Mouse (Mus musculus) spleen, adult 2 months (tissue): ENCODE results near the gene Derl2. TPM values are rescaled to one million over a fixed set of nuclear protein-coding genes. Genes with fewer than 3 reads are reported as not detected.
A peak's percentile ranks its signal among the peaks of the same experiment; 100 is the strongest.

ENCODE experiments used
- DNase-seq, 2 experiments: peaks; one replicate each; pipeline versions ENCODE4 v3.0.0 to v3.0.0-alpha.2; 2012 to 2021; ENCODE audit warnings: low spot score in 2 of 2, low read depth in 1 of 2
- H3K27ac ChIP-seq: fragments of 200-500 bp; 2 replicates; pipeline ENCODE4 v1.5.1; 2012; ENCODE audit warnings: low read length, inconsistent platforms; ENCODE audit not compliant: insufficient read depth
- H3K27me3 ChIP-seq: fragments of 200-500 bp; 2 replicates; pipeline ENCODE4 v1.6.1; 2012; ENCODE audit warnings: mild to moderate bottlenecking, moderate library complexity, low read length, inconsistent platforms; ENCODE audit not compliant: control insufficient read depth, insufficient read depth
- H3K36me3 ChIP-seq: fragments of 200-500 bp; 2 replicates; pipeline ENCODE4 v1.6.1; 2012; ENCODE audit warnings: mild to moderate bottlenecking, low read length, inconsistent platforms; ENCODE audit not compliant: control insufficient read depth, insufficient read depth
- H3K4me1 ChIP-seq: fragments of 200-500 bp; 2 replicates; pipeline ENCODE4 v1.6.1; 2011; ENCODE audit warnings: inconsistent platforms; ENCODE audit not compliant: control insufficient read depth, insufficient read depth, insufficient read length
- H3K4me3 ChIP-seq: fragments of 200-500 bp; 2 replicates; pipeline ENCODE4 v1.5.1; 2011; ENCODE audit warnings: mild to moderate bottlenecking, inconsistent platforms; ENCODE audit not compliant: insufficient read depth, insufficient read length; ENCODE audit errors: extremely low read depth
- CTCF ChIP-seq: fragments of 200-500 bp; IDR thresholded peaks from 2 replicates; pipeline ENCODE4 v1.5.1; 2011; ENCODE audit warnings: mild to moderate bottlenecking, inconsistent platforms; ENCODE audit not compliant: insufficient read depth, insufficient read length, insufficient replicate concordance; ENCODE audit errors: extremely low read depth
- POLR2A ChIP-seq: fragments of 200-500 bp; IDR thresholded peaks from 2 replicates; pipeline ENCODE4 v1.6.1; 2011; ENCODE audit warnings: low read depth, low read length, inconsistent platforms
- WGBS: fragments of 180-500 bp; shearing (Covaris S2); methylation state at CpG from one replicate; pipeline ENCODE4 v1.1.7; 2018; 5-methylcytosine and 5-hydroxymethylcytosine counted together
- polyA plus RNA-seq: library from polyadenylated mRNA; depleted of rRNA; stranded (reverse); fragments of >200 nt; gene quantifications from 2 replicates; pipeline ENCODE4 v1.2.3, GENCODE M21; 2012

Gene Derl2
- polyA plus RNA-seq, 1 experiment = 5.2 TPM

DNA sequence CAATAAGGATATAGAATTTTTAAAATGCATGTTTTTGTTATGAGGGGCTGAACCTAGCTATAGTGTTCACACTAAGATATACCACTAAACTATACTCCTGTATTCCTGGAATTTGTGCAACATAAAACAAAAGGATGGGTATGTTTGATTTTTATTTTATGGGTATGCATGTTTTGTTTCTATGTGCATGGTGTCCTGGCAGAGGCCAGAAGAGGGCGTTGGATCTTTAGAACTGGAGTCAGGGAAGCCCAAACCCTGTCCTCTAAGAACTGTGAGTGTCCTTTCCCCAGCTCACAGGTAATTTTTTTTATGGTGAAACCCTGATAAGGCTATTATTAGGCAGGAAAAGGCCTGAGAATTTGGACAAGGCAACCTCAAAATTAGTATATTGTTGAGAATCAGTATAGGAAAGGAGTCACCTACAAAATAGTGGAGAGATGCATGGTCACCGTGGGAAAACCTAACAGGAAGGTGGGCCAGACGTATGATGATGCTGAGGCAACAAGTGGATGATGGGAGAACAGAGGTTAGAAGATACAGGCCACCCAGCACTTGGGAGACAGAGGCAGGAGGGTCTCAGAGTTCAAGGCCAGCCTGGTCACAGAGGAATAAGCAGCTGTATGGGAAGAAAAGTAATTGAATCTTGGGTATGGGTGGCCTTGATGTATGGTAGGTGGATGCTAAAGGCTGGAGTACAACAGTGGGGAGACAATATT, 9.9 kb upstream of the Derl2 start:
- no peak for DNase-seq
- Histone ChIP-seq H3K27me3 (0 out of 2 replicates have a peak, but pooled peaks cover 2% of the 10 kb centered on the region), H3K36me3 (peaks cover 15% of the 10 kb centered on the region), H3K27ac (no peak overlapping the region), H3K4me1 (no peaks in the 10 kb centered on the region), H3K4me3 (no peak overlapping the region)
- no peak for TF ChIP-seq CTCF
- TF ChIP-seq POLR2A = no peak
- 83% methylated on average over 3 of the region's 3 CpGs for WGBS

DNA sequence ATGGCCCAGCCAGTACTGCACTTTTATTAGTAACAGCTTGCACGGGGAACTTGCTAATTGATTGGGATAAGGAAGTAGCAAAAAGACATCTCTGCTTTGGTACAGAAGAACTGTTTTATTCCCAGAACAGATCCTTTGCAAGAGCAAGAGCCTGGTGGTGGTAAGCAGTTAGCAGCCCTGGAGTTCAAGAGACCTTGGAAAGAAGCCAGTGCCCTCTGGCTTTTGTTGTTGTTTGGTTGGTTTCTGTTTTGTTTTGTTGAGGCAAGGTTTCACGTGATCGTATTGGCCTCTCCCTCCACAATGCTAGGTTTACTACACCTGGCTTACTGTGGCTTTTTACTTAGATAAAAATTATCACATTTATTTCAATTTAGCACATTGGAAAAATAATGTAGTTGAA, 8.6 kb upstream of the Derl2 start:
- Histone ChIP-seq H3K4me1 (no peaks in the 10 kb centered on the region), H3K36me3 (peaks cover 18% of the 10 kb centered on the region), H3K4me3 (no peak overlapping the region), H3K27me3 (no peaks in the 10 kb centered on the region), H3K27ac (no peak overlapping the region)
- TF ChIP-seq POLR2A = no peak
- TF ChIP-seq CTCF = no peak
- DNase-seq = no peak
- 74% methylated on average over 3 of the region's 3 CpGs for WGBS

DNA sequence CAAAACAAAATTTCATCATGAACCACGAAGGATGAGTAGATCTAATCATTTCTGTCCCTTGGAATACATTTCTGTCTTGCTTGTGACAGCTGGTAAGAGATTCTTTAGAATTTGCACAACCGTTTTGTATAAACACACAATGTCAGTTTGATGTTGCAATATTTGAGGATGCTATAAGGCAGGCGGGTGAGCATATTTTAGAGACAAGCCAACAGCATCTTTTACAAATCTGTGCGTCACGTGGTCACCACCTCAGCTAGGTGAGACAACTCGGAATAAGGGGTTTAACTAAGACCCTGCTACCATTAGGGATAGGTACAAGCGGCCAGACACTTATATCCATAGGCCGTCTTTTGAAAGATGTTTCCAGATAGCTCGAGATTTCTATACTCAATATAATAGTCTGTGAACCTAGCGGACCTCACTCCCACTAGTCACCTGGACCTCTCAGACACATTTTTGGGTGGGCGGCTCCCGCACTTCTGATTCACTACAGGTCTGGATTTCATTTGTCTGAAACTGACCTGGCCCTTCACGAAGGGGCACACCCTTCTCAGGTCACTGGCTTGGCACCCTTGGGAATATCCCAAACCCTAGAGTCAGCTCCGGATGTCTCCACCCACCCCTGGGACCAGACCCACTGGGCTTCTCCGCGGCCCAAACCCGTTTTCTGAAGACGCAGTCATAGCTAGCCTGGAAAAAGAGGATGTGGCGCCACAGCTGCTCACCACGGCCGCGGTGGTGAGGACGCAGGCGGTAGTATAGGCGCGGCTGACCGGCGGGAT, 1.0 kb downstream of the Derl2 start:
- 6% methylated on average over 28 of the region's 28 CpGs for WGBS
- peaks cover 4% of the 10 kb centered on the region; the same call in 1 of the 2 replicates for H3K36me3 ChIP-seq
- peaks cover 7% of the 10 kb centered on the region for H3K4me1 ChIP-seq
- peak overlapping the region; percentile 89 for H3K4me3 ChIP-seq
- no peaks in the 10 kb centered on the region for H3K27me3 ChIP-seq
- peak overlapping the region; percentile 86 for H3K27ac ChIP-seq
- TF ChIP-seq POLR2A (no peak; the same call in 1 of the 2 replicates), CTCF (no peak)
- no peak for DNase-seq

DNA sequence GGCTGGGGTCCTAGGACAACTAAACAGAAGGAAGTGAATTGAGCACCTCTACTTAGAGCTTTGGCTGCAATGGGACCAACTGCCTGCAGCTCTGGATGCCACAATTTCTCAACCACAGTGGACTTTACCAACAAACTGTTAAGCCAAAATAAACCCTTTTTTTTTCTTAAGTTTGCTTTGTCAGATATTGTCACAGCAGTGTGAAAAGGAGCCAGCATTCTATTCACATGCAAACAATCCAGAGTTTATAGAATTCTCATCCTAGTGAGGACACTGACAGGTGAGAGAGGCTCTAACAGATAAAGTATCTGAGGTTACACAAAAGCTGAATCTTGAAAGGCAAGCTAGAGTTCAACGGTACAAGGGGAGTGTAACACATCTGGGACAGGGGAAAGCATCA, 2.6 kb downstream of the Derl2 start:
- TF ChIP-seq POLR2A (no peak), CTCF (no peak)
- Histone ChIP-seq H3K27me3 (no peaks in the 10 kb centered on the region), H3K36me3 (peaks cover 11% of the 10 kb centered on the region), H3K27ac (no peak overlapping the region), H3K4me3 (no peak overlapping the region), H3K4me1 (peaks cover 5% of the 10 kb centered on the region; the same call in 1 of the 2 replicates)
- 96% methylated on average over 1 of the region's 1 CpGs for WGBS
- no peak for DNase-seq

DNA sequence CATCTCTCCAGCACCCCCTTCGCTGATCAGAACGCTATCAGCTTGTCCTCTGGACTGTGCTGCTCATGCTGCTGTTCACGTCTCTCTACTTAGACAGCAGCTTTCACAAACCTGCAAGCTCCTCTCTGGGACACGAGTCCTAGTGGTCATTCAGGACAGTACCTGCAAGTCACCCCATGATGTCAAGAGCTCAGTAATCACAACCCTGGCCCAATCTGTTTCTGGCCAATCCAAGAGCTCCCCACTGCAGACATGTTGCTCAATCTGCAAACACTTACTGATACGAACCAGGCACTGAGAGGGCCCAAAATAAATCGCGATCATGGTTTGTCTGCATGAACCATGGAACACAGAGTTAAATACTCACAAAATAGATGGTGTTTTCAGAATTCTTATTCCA, 6.9 kb downstream of the Derl2 start:
- no peak for DNase-seq
- 94% methylated on average over 7 of the region's 7 CpGs for WGBS
- H3K36me3 ChIP-seq = peaks cover 27% of the 10 kb centered on the region
- TF ChIP-seq CTCF (no peak), POLR2A (no peak)
- no peaks in the 10 kb centered on the region for H3K27me3 ChIP-seq
- no peak overlapping the region for H3K4me3 ChIP-seq
- H3K27ac ChIP-seq = no peak overlapping the region
- H3K4me1 ChIP-seq = no peaks in the 10 kb centered on the region

DNA sequence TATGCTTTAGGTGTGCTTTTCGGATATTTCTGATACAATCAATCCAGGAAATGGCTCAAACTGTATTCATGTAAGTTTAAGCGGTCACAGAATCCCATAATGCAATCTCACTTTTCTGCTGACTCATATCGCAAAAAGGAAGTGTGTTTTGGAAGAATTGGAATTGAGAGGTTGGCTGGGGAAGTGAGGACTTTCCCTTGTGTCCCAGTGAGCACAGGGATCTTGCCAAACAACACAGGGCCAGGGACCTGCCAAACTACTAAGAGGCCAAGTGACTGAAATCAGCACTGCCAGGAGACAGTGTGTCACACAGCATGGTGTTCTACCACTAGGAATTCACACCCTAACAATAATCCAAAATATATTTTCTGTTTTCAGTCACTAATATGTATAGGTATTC, 11.3 kb downstream of the Derl2 start:
- H3K27me3 ChIP-seq = no peaks in the 10 kb centered on the region
- DNase-seq = no peak
- 81% methylated on average over 3 of the region's 3 CpGs for WGBS
- no peak overlapping the region for H3K4me3 ChIP-seq
- H3K4me1 ChIP-seq = no peaks in the 10 kb centered on the region; the same call in none of the 2 replicates
- H3K36me3 ChIP-seq = peaks cover 25% of the 10 kb centered on the region
- H3K27ac ChIP-seq = no peak overlapping the region
- TF ChIP-seq POLR2A (no peak), CTCF (no peak)
